Mouse (Mus musculus) heart, adult 2 months (tissue): Measurements from ENCODE around the gene Mfsd4b3. TPM values are rescaled to one million over a fixed set of nuclear protein-coding genes. Genes with fewer than 3 reads are reported as not detected.
A peak's percentile ranks its signal among the peaks of the same experiment; 100 is the strongest.

ENCODE experiments used
- DNase-seq, 2 experiments: peaks; one replicate each; pipeline ENCODE4 v3.0.0; 2021
- H3K27ac ChIP-seq: fragments of 200-600 bp; 2 replicates; pipeline ENCODE4 v1.8.1; 2022
- H3K27me3 ChIP-seq: fragments of 200-500 bp; 2 replicates; pipeline ENCODE4 v1.6.1; 2012; ENCODE audit warnings: mild to moderate bottlenecking, low read length, inconsistent platforms, mixed read lengths; ENCODE audit not compliant: control insufficient read depth, insufficient read depth
- H3K36me3 ChIP-seq: fragments of 200-500 bp; 2 replicates; pipeline ENCODE4 v1.6.1; 2012; ENCODE audit warnings: low read length, inconsistent platforms; ENCODE audit not compliant: control insufficient read depth, insufficient read depth
- H3K4me1 ChIP-seq: fragments of 200-500 bp; 2 replicates; pipeline ENCODE4 v1.6.1; 2011; ENCODE audit warnings: low read length; ENCODE audit not compliant: control insufficient read depth, insufficient read depth
- H3K4me3 ChIP-seq: fragments of 200-600 bp; 2 replicates; pipeline ENCODE4 v1.8.1; 2022
- H3K79me2 ChIP-seq: fragments of 200-500 bp; replicated peaks from 2 replicates; pipeline ENCODE4 v1.6.1; 2012; ENCODE audit warnings: mild to moderate bottlenecking, inconsistent platforms, low read length, moderate library complexity, mixed read lengths; ENCODE audit not compliant: control insufficient read depth, insufficient read depth
- H3K9ac ChIP-seq: fragments of 200-500 bp; 2 replicates; pipeline ENCODE4 v1.6.1; 2012; ENCODE audit warnings: low read depth, mild to moderate bottlenecking, control low read depth, inconsistent platforms, low read length, mixed read lengths
- CTCF ChIP-seq: fragments of 200-600 bp; IDR thresholded peaks from 2 replicates; pipeline ENCODE4 v1.8.1; 2022; ENCODE audit warnings: antibody characterized with exemption, mild to moderate bottlenecking, moderate library complexity
- EP300 ChIP-seq: fragments of 200-500 bp; IDR thresholded peaks from 2 replicates; pipeline ENCODE4 v1.6.1; 2011; ENCODE audit warnings: low read depth, low read length, control low read depth; ENCODE audit not compliant: insufficient read depth
- POLR2A ChIP-seq: fragments of 200-500 bp; IDR thresholded peaks from 2 replicates; pipeline ENCODE4 v1.6.1; 2011; ENCODE audit warnings: mild to moderate bottlenecking, low read depth, low read length, control low read depth; ENCODE audit not compliant: insufficient read depth
- WGBS: fragments of 180-500 bp; shearing (Covaris S2); methylation state at CpG from one replicate; pipeline ENCODE4 v1.1.7; 2018; 5-methylcytosine and 5-hydroxymethylcytosine counted together
- intact Hi-C: fragments of 180-260 bp; cut with DNase I; formaldehyde crosslinking; loops from one replicate; pipeline ENCODE4 v1.15.1; 2025
- polyA plus RNA-seq: library from polyadenylated mRNA; depleted of rRNA; stranded (reverse); fragments of >200 nt; gene quantifications from 2 replicates; pipeline ENCODE4 v1.2.3, GENCODE M21; 2012; rRNA removed
- total RNA-seq, 2 experiments: library from RNA; stranded (reverse); gene quantifications; 2 replicates each; pipeline ENCODE4 v1.2.3; 2021

Mfsd4b3 gene
- total and polyA plus RNA-seq, 3 experiments: 4.6 to 5.7 (median 5.5) TPM

DNA sequence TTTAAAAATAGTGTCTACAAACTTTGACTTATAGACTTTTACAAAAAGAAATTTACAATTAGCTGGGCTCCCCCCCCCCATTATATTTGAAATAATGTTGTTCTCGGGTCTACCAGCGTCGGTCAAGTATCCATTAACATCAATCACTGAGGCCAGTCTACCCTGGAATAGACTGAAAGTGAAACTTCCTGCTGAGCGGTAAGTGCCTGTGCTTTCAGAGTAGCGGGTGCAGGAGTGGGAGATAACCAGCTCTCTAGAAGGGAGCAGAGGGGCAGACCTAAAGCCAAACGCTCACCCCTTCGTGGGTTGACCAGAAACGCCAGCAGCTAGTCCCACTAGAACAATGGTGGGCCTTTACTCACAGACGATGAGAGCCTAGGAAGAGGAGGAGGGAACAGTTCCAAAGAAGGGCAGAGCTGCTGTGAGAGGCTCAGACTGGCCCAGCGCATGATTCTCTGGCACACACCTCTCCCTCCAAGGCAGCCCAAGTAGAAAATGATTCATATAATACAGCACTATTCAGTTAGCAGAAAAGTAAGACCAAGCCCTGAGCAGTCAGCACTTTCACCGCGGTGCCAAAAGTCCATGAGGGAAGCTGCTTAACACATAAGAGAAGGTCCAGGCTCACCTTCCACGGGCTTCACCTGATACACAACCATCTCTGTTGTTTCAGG, 51.0 kb downstream of the Mfsd4b3 start:
- H3K9ac ChIP-seq: no peak overlapping the region
- intact Hi-C loops: no loop called here
- no peaks in the 10 kb centered on the region for H3K36me3 ChIP-seq
- no peak overlapping the region for H3K27ac ChIP-seq
- H3K27me3 ChIP-seq: no peaks in the 10 kb centered on the region
- H3K4me1 ChIP-seq: no peaks in the 10 kb centered on the region
- no peak overlapping the region for H3K4me3 ChIP-seq
- no peaks in the 10 kb centered on the region for H3K79me2 ChIP-seq
- WGBS: 42% methylated on average over 13 of the region's 13 CpGs
- no peak for DNase-seq
- TF ChIP-seq POLR2A (no peak), EP300 (no peak), CTCF (no peak)

DNA sequence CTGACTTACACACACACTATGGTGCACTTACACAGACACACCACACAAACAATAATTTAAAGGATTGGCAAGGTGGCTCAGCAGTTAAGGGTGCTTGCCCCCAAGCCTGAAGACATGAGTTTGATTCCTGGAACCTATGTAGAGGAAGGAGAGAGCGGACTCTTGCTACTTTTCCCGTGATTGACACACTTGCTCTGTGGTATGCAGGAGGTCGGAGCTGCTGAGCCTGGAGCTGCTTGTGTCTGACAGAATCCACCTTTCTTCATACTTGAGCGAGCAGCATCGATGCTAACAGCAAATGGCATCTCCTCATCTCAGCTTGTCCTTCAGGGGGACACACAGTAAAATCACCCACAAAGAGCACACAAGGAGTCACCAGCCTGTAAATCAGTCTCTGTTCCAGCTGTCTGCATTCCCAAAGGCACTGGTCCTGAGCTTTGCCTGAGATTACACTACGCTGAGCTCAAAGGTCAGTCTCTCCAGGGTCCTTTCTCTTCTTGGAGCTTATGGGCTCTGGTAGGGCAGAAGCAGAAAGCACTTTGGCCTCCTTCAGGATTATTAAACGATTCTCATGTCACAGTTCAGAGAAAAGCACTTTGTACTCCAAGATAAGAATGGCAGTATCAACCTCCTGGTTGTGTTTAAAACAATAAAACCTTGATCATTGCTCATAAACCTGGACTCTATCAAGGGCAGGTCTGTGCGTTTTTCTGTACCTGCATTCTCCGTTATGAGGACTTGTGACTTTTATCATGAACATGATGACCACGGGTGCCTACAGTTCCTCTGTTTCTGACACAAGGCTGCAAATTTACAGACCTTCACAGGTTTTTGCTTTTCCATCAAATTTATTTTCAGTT, 52.9 kb downstream of the Mfsd4b3 start:
- Histone ChIP-seq H3K9ac (no peak overlapping the region), H3K4me1 (no peaks in the 10 kb centered on the region), H3K36me3 (no peaks in the 10 kb centered on the region), H3K4me3 (no peak overlapping the region), H3K27ac (no peak overlapping the region), H3K27me3 (no peaks in the 10 kb centered on the region), H3K79me2 (no peaks in the 10 kb centered on the region)
- 74% methylated on average over 10 of the region's 10 CpGs for WGBS
- intact Hi-C loops: no loop called here
- TF ChIP-seq EP300 (no peak), CTCF (no peak), POLR2A (no peak)
- no peak for DNase-seq

DNA sequence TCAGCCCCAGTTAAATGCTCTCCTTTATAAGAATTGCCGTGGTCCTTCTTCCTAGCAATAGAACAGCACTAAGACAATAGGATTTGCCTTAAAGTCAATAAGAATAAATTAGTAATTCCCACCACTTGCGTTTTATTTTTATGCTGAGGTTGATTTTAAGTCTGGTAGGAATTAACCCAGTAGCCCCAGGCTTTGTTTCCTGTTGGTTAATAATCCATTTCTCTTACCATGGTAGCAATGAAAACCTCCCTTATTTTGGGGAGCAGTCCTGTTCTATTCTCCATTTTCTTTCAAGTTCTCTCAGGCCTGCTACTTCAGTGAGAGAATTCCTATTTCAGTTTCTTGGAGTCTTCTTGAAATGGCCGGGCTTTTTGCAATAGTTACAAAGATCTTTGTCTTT, 55.8 kb downstream of the Mfsd4b3 start:
- Histone ChIP-seq H3K9ac (no peak overlapping the region), H3K36me3 (no peaks in the 10 kb centered on the region), H3K4me3 (no peak overlapping the region), H3K27ac (no peak overlapping the region), H3K79me2 (no peaks in the 10 kb centered on the region), H3K4me1 (no peaks in the 10 kb centered on the region), H3K27me3 (no peaks in the 10 kb centered on the region)
- TF ChIP-seq EP300 (no peak), POLR2A (no peak), CTCF (no peak)
- no peak for DNase-seq
- intact Hi-C loops: no loop called here
- 81% methylated on average over 3 of the region's 3 CpGs for WGBS

DNA sequence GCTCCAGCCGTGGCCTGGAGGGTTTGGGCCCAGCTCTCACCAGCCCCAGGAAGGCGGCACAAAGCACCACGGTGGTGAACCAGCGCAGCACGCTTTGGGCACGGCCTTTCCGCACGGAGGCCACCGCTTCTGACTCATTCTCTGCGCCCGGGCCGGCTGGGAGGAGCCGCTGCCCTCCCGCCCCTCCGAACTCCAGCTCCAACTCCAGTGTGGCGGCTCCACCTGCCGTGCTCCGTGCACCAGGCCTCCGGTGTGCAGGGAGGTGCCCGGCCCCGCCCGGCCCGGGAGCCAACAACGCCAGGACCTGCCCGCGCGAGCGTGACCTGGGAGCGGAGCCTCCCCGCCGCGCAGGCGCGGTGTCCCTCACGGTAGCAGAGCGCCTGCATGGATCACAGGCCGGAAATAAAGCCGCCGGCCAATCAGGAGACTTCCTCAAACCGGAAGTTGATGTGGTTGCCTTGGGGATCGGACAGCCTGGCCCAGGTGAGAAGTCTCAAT, 61.0 kb downstream of the Mfsd4b3 start, which contains the start of gene Mfsd4b4:
Gene Mfsd4b4 (minus strand): TSS at position 365 of the 498 bp plus-strand sequence.
- peak; percentile 85 to 91 for DNase-seq
- peak within 1 kb of the TSS; percentile 79 for H3K27ac ChIP-seq
- TF ChIP-seq POLR2A: peak; percentile 82
- TF ChIP-seq CTCF: 0 out of 2 replicates have a peak, but pooled peaks have one; percentile 4
- TF ChIP-seq EP300: no peak
- H3K36me3 ChIP-seq: no peaks in the 10 kb centered on the region
- intact Hi-C loops: loop anchor here (5.0 kb wide), 1 partner anchor 58 kb away; no protein-coding TSS in a partner anchor
- no peaks in the 10 kb centered on the region for H3K79me2 ChIP-seq
- no peaks in the 10 kb centered on the region for H3K27me3 ChIP-seq
- WGBS: under 1% methylated on average over 41 of the region's 41 CpGs
- H3K4me3 ChIP-seq: peak within 1 kb of the TSS; percentile 81
- H3K4me1 ChIP-seq: no peaks in the 10 kb centered on the region
- H3K9ac ChIP-seq: peak within 1 kb of the TSS; percentile 87

Other genes with a start within 250 kb of the Mfsd4b3 start
- 10 to 100 TPM in 1 of 2 experiments, 1 to 10 TPM in 1; 9.5 to 12.9 TPM for gene Rev3l, start 228.0 kb downstream of the Mfsd4b3 start, total RNA-seq
- gene Rev3l, start 228.0 kb downstream of the Mfsd4b3 start, polyA plus RNA-seq: 5.9 and 13.4 TPM in 2 replicates
- 1 to 10 TPM; 3.5 to 3.7 TPM for gene Mfsd4b4, start 60.9 kb downstream of the Mfsd4b3 start, total RNA-seq
- 3.1 and 4.9 TPM in 2 replicates for gene Mfsd4b4, start 60.9 kb downstream of the Mfsd4b3 start, polyA plus RNA-seq
- gene Mfsd4b2, start 33.2 kb downstream of the Mfsd4b3 start, total RNA-seq: under 1 TPM; 0.21 to 0.30 TPM
- 0.09 TPM in 1 of 2 replicates, not detected in the other for gene Mfsd4b2, start 33.2 kb downstream of the Mfsd4b3 start, polyA plus RNA-seq
- under 1 TPM; 0.31 to 0.68 TPM for gene Mfsd4b5, start 26.5 kb upstream of the Mfsd4b3 start, total RNA-seq
- gene Mfsd4b5, start 26.5 kb upstream of the Mfsd4b3 start, polyA plus RNA-seq: 0.27 and 0.32 TPM in 2 replicates
- 1 to 10 TPM; 1.7 to 2.5 TPM for gene Mfsd4b1, start 65.1 kb upstream of the Mfsd4b3 start, total RNA-seq
- gene Mfsd4b1, start 65.1 kb upstream of the Mfsd4b3 start, polyA plus RNA-seq: 3.3 and 4.2 TPM in 2 replicates
- 10 to 100 TPM; 21.0 to 21.9 TPM for gene Slc16a10, start 182.1 kb upstream of the Mfsd4b3 start, total RNA-seq
- gene Slc16a10, start 182.1 kb upstream of the Mfsd4b3 start, polyA plus RNA-seq: 15.3 and 28.3 TPM in 2 replicates